Mouse (Mus musculus): Measurements from ENCODE around the gene Plekha1.

DNA sequence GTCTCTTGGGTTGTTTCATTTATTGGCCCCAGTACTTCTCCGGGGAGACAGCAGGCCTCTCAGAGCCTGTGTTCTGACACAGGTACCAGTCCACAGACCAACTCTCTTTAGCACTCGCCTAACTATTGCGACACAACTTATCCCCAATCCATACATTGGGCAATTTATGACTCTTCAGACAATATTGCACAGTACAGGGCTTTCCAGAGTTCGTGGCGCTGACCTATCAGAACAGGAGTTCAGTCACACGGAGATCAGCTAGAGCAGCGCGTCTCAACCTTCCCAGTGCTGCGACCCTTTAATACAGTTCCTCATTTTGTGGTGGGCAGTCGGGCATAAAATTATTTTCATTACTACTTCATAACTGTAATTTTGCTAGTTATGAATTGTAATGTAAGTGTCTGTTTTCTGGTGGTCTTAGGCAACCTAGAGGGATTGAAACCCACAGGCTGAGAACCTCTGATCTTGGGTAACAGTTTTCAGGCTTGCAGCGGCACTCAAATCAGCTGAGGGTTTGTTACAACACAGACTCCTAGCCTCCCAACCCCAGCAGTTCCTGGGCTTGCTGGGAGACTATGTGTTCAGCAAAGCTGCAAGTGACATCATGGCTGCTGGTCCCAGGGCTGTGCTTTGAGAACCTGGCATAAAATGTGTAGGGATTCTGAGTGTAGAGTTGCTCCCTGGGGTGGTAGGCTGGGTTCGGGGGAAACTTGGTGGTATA, 26.0 kb upstream of the Plekha1 start:
- TF ChIP-seq POLR2A (IDR thresholded peaks at IDR 0.05; ENCODE audit: borderline replicate concordance, low read depth, low read length) (no peak), CTCF (IDR thresholded peaks at IDR 0.05; ENCODE audit: low read depth, low read length) (no peak)
